Mouse (Mus musculus) ZHBTc4 (cell line): ENCODE results near the gene Arhgap18.

Experiments used
- DNase-seq: peaks from one replicate; pipeline ENCODE4 v3.0.0-alpha.2; 2011; ENCODE audit warnings: low read depth, low spot score

The Arhgap18 gene

GRCm38 (mm10) chr10:26752929-26753567 is at the start of gene Arhgap18:
Arhgap18 (plus strand) TSS chr10:26753421.
- DNase-seq, result no peak

- DNase-seq, result no peak
Observed at GRCm38 (mm10) chr10:26710458-26711011, 42.7 kb upstream of the Arhgap18 start.

- peak; percentile 40 for DNase-seq
Observed at GRCm38 (mm10) chr10:26711068-26711467, 42.2 kb upstream of the Arhgap18 start.

- no peak for DNase-seq
Observed at GRCm38 (mm10) chr10:26713986-26714385, 39.2 kb upstream of the Arhgap18 start.

- no peak for DNase-seq
Observed at GRCm38 (mm10) chr10:26724704-26725103, 28.5 kb upstream of the Arhgap18 start.

- DNase-seq, result no peak
Observed at GRCm38 (mm10) chr10:26725255-26725654, 28.0 kb upstream of the Arhgap18 start.

- no peak for DNase-seq
Observed at GRCm38 (mm10) chr10:26750827-26751226, 2.4 kb upstream of the Arhgap18 start.

GRCm38 (mm10) chr10:26752064-26752928 is 925 bp upstream of the Arhgap18 start:
- peak; percentile 65 for DNase-seq

GRCm38 (mm10) chr10:26754006-26754405 is 785 bp downstream of the Arhgap18 start:
- no peak for DNase-seq

- DNase-seq, result no peak
Observed at GRCm38 (mm10) chr10:26757231-26757630, 4.0 kb downstream of the Arhgap18 start.

GRCm38 (mm10) chr10:26759469-26759868 is 6.2 kb downstream of the Arhgap18 start:
- DNase-seq, result no peak

- no peak for DNase-seq
Observed at GRCm38 (mm10) chr10:26761103-26761502, 7.9 kb downstream of the Arhgap18 start.

- no peak for DNase-seq
Observed at GRCm38 (mm10) chr10:26761991-26762903, 9.0 kb downstream of the Arhgap18 start.

- DNase-seq, result no peak
Observed at GRCm38 (mm10) chr10:26767196-26767595, 14.0 kb downstream of the Arhgap18 start.

- DNase-seq, result no peak
Observed at GRCm38 (mm10) chr10:26768943-26769342, 15.7 kb downstream of the Arhgap18 start.

- DNase-seq, result no peak
Observed at GRCm38 (mm10) chr10:26770035-26770434, 16.8 kb downstream of the Arhgap18 start.

GRCm38 (mm10) chr10:26771938-26772623 is 18.9 kb downstream of the Arhgap18 start:
- peak; percentile 90 for DNase-seq

- DNase-seq, result peak; percentile 38
Observed at GRCm38 (mm10) chr10:26772624-26773540, 19.7 kb downstream of the Arhgap18 start.

- DNase-seq, result no peak
Observed at GRCm38 (mm10) chr10:26773541-26773940, 20.3 kb downstream of the Arhgap18 start.

- no peak for DNase-seq
Observed at GRCm38 (mm10) chr10:26774266-26774665, 21.0 kb downstream of the Arhgap18 start.
